Mouse (Mus musculus): Measurements from ENCODE around the gene Smpdl3b.

Smpdl3b gene

GRCm38 (mm10) chr4:132734766-132735165 lies 22.3 kb downstream of the Smpdl3b start:
- in situ Hi-C loops (cut with MboI, MseI): no loop called here

- in situ Hi-C loops (cut with MboI, MseI): no loop called here
Observed at GRCm38 (mm10) chr4:132733071-132733770, 23.8 kb downstream of the Smpdl3b start.

GRCm38 (mm10) chr4:132732148-132732684 lies 24.8 kb downstream of the Smpdl3b start, which contains the start of gene Xkr8:
TSS of gene Xkr8 (minus strand) at chr4:132732546.
- in situ Hi-C loops (cut with MboI, MseI): no loop called here

GRCm38 (mm10) chr4:132731616-132732015 lies 25.4 kb downstream of the Smpdl3b start:
- in situ Hi-C loops (cut with MboI, MseI): no loop called here

- in situ Hi-C loops (cut with MboI, MseI): no loop called here
Observed at GRCm38 (mm10) chr4:132728233-132728632, 28.8 kb downstream of the Smpdl3b start.

- in situ Hi-C loops (cut with MboI, MseI): no loop called here
Observed at GRCm38 (mm10) chr4:132718251-132718650, 38.8 kb downstream of the Smpdl3b start.

- in situ Hi-C loops (cut with MboI, MseI): no loop called here
Observed at GRCm38 (mm10) chr4:132713181-132713580, 43.9 kb downstream of the Smpdl3b start.

GRCm38 (mm10) chr4:132706885-132707284 lies 50.2 kb downstream of the Smpdl3b start:
- in situ Hi-C loops (cut with MboI, MseI): no loop called here

GRCm38 (mm10) chr4:132702076-132702475 lies 55.0 kb downstream of the Smpdl3b start:
- in situ Hi-C loops (cut with MboI, MseI): no loop called here

- in situ Hi-C loops (cut with MboI, MseI): no loop called here
Observed at GRCm38 (mm10) chr4:132693366-132693765, 63.7 kb downstream of the Smpdl3b start.

- in situ Hi-C loops (cut with MboI, MseI): no loop called here
Observed at GRCm38 (mm10) chr4:132689634-132690033, 67.4 kb downstream of the Smpdl3b start.

Measured in regulatory T cell (primary cell).